Mouse (Mus musculus) embryo, embryonic 10 days (tissue): ENCODE measurements around the gene Supv3l1.
"Not testable (repeated sequence)": the region's sequence is repeated elsewhere in the genome, so short reads cannot be mapped to it uniquely, and the experiment has no call there.

Experiments used
- DNase-seq: peaks from one replicate; pipeline ENCODE4 v3.0.0-alpha.2; 2015; ENCODE audit warnings: low spot score

Gene Supv3l1

GRCm38 (mm10) chr10:62449364-62450279 is at the start of gene Supv3l1, which contains the start of gene 4930507D05Rik:
TSS of gene Supv3l1 (minus strand) at chr10:62449738.
TSS of gene 4930507D05Rik (plus strand) at chr10:62449489.
- peak; percentile 91 for DNase-seq

- DNase-seq: not testable (repeated sequence)
These were observed 42.1 kb upstream of the Supv3l1 start for GRCm38 (mm10) chr10:62491681-62492080.

GRCm38 (mm10) chr10:62488266-62488665 is 38.7 kb upstream of the Supv3l1 start:
- peak; percentile 75 for DNase-seq

GRCm38 (mm10) chr10:62486618-62487415 is 37.3 kb upstream of the Supv3l1 start, which contains the start of gene Vps26a:
TSS of gene Vps26a (minus strand) at chr10:62486805.
- peak; percentile 99 for DNase-seq

- peak; percentile 49 for DNase-seq
These were observed 36.5 kb upstream of the Supv3l1 start for GRCm38 (mm10) chr10:62485878-62486582.

- DNase-seq: no peak
These were observed 31.7 kb upstream of the Supv3l1 start for GRCm38 (mm10) chr10:62481108-62481852.

GRCm38 (mm10) chr10:62476980-62477379 is 27.4 kb upstream of the Supv3l1 start:
- no peak for DNase-seq

- no peak for DNase-seq
These were observed 25.4 kb upstream of the Supv3l1 start for GRCm38 (mm10) chr10:62474944-62475343.

GRCm38 (mm10) chr10:62471105-62471504 is 21.6 kb upstream of the Supv3l1 start:
- DNase-seq: no peak

- no peak for DNase-seq
These were observed 20.2 kb upstream of the Supv3l1 start for GRCm38 (mm10) chr10:62469736-62470135.

- DNase-seq: no peak
These were observed 11.8 kb upstream of the Supv3l1 start for GRCm38 (mm10) chr10:62461321-62461720.

GRCm38 (mm10) chr10:62452001-62452400 is 2.5 kb upstream of the Supv3l1 start:
- DNase-seq: not testable (repeated sequence)

- no peak for DNase-seq
These were observed 722 bp upstream of the Supv3l1 start for GRCm38 (mm10) chr10:62450280-62450640.

GRCm38 (mm10) chr10:62430427-62430826 is 19.1 kb downstream of the Supv3l1 start:
- no peak for DNase-seq

GRCm38 (mm10) chr10:62425081-62425871 is 24.3 kb downstream of the Supv3l1 start:
- no peak for DNase-seq

- DNase-seq: peak; percentile 28
These were observed 27.3 kb downstream of the Supv3l1 start, which contains the start of gene Hkdc1 for GRCm38 (mm10) chr10:62422255-62422654. TSS of gene Hkdc1 (minus strand) at chr10:62422491.

- no peak for DNase-seq
These were observed 28.4 kb downstream of the Supv3l1 start for GRCm38 (mm10) chr10:62421127-62421526.

GRCm38 (mm10) chr10:62420399-62420798 is 29.1 kb downstream of the Supv3l1 start:
- no peak for DNase-seq

- no peak for DNase-seq
These were observed 30.1 kb downstream of the Supv3l1 start for GRCm38 (mm10) chr10:62419422-62419821.

- DNase-seq: no peak
These were observed 30.6 kb downstream of the Supv3l1 start for GRCm38 (mm10) chr10:62418831-62419356.
